Mouse (Mus musculus) cerebellum, adult 9-11 months (tissue): ENCODE results near the gene Rabep2.
A peak's percentile ranks its signal among the peaks of the same experiment; 100 is the strongest.
"Not testable (repeated sequence)": the region's sequence is repeated elsewhere in the genome, so short reads cannot be mapped to it uniquely, and the experiment has no call there.

Experiments
- DNase-seq: peaks from one replicate; pipeline ENCODE4 v3.0.0; 2022

Gene Rabep2

DNA sequence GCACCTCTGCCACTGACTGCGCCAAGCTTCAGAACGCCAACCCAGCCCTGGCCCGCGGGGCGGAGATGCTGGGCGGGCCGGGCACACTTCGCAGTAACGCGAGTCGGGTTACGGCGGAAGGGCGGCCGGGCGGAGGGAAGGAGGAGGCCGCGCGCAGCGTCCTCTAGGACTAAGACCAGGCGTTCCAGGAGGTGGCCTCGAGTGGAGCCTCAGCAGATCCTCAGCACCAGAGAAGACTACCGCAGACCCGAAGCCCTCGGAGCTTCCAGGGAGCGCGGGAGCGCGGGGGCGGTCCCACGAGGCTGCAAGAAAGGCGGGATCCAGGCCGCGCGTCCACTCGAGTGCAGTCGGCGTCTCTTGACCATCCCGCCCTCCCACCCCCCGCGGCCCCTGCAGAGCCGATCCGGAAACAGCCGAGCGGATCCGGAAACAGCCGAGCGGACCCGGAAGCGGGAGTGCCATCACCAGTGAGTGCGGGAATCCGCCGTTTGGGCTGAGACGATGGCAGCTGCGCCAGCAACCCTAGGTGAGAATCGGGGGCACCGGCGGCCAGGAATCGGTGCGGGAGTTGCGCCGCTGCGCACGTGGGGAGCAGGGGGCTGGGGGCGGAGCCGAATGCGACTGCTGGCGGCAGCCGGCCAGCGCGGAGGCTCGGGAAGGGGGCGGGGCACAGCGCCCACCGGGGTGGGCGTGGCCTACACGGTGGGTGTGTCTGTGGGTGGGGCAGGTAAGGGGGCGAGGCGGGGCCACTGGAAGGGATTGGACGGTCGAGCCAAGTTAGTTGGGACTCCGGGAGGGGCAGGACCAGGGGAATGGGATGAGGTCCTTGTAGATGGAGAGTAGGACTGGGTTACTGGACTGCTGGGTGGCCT is at the start of gene Rabep2:
Gene Rabep2 (plus strand): TSS at position 129 of the 872 bp plus-strand sequence.
- DNase-seq, result peak; percentile 95

DNA sequence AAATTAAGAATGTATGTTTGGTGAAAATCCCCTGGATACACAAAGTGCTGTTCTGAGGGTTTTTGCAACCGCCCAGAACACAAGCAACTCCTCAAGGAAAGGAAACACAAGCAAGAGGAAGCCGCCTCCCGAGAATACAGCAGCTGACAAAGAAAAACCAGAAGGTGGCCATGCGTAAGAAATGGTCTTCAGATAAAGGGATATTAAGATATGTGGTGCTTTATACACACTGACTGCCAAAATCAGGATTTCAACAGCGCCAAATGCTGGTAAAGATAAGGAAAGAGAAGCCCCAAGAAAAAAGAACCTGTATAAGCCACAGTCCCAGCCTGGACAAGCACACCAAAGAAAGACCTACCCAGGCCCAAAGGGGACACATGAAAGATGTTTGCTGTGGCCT is 45.0 kb upstream of the Rabep2 start:
- no peak for DNase-seq

DNA sequence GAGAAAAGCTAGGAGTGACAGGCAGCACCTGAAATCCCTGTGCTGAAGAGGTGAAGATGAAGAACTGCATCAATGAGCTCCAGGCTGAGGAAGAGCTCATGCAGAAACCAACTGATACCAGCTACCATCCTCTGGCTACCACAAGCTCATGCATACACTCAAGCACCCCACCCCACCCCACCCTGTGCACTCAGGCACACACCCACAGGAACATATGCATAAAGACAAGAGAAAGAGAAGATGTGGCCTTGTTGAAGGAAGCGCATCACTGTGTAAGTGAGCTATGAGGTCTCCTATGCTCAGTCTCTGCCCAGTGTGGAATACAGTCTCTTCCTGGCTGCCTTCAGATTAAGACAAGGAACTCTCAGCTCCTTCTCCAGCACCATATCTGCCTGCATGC is 40.4 kb upstream of the Rabep2 start:
- DNase-seq, result no peak

DNA sequence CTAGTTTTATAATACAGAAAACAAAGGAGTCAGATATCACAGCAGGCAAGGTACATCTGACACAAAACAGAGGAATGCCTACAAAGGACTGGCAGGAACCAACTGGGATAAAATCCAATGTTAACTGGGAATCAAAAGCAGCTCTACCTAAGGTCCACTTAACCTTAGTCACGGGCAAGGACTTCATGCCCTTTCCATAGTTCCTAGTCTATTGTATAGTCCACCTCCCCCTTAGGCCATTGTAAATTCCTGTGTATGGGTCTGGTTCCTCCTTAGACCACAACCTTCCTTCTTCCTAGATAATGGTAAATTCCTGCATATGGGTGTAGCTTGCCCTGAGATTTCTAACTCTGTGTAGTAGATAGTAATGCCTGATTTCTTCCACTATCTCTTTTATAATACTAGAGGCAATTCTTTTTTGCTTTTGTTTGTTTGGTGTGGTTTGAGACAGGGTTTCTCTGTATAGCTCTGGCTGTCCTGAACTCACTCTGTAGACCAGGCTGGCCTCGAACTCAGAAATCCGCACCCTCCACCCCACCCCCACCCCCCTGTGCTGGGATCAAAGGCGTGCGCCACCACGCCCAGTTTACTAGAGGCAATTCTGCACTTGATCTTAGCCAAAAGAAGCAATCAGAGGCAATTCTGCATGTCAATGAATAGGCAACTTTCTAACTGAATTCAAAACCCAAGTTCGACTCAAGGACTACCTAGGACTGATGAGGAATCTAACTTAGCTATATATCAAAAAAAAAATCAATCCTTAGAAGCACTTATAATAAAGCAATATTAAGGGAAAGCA is 36.3 kb upstream of the Rabep2 start:
- not testable (repeated sequence) for DNase-seq

DNA sequence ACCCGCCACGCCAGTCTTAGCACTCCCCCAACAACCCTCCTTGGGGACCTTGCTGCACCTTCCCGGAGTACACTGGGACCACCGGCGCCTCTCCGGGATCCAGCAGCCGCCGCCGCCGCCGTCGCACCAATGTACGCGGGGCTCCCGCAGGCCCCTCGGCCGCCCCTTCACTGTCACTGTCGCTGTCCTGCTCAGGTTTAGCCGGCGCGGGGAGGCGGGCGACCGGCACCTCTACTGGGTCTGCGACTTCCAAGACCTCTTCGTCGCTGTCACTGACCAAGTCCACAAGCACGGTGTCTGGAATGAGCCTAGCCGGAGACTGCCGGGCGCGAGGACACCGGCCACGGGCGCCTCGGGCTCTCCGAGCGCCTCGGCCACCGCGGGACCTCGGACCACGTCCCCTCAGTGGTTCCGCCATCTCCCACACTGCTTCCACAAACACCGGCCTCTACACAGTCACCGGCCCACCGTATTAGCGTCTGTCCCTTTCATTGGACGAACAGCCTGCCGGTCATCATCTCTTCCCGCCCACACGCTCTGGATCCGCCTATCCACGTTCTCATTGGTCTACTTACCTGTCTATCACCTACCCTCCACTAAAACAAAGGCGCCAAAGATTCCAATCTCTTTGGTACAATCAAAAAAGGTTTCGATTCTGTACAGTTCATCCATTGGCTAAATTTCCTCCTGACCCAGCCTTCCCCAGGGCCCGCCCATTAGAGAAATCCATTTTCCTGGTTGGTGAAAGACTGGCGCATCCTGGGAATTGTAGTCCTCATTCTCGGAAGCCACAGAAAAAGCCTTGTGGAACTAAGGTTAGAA is 32.0 kb upstream of the Rabep2 start, which contains the start of gene Nfatc2ip:
Gene Nfatc2ip (minus strand): TSS at position 440 of the 822 bp plus-strand sequence.
- peak; percentile 97 for DNase-seq

DNA sequence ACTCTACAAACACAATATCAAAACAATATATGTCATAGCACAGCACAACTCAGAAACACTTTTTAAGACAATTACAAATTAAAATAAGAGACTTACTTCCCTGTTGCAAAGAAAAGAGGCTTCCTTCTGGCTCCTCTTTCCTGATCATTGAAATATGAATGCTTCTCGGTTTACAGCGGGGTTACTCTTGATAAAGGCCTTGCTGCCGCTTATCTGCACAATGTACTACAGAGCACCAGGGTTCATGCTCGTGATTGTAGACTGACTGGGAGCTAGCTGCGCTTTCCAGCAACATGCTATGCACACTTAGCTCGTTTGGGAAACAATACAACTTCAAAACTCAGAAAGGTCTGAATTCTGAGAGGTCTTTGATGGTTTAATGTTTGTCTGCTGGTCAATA is 31.3 kb upstream of the Rabep2 start:
- DNase-seq, result peak; percentile 29

DNA sequence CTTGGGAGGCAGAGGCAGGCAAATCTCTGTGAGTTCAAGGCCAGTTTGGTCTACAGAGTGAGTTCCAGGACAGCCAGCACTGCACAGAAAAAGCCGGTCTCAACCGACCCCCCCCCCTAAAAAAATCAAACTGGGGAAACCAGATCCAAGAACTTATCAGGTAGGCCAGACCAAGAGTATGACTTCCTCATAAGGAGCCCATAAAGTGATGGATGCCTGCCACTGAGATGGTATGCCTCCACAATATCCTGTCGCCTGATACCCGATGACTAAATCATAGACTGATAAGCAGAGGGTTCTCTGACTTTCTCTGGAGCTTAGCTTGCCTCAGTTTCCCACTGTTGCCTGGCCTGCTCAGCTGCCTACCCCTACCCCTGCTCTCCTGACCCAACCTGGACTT is 30.7 kb upstream of the Rabep2 start:
- DNase-seq, result peak; percentile 32

DNA sequence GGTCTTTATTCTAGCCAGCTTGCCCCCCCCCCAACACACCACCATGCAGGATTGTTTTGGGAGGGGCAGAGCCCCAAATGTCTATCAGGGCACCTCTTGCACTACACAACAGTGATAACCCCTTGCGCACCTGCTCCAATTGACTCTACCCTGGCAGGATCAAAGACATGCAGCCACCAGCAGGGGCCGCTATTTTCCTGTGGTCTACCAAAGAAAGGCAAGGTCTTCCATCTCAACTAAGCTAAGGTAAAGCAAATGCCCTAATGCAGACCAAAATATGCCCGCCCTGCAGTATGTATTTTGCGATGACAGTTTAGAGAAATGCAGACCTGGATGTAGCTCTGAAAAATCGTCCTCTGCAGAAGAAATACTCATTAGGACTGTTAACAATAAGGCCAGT is 29.0 kb upstream of the Rabep2 start:
- peak; percentile 77 for DNase-seq

DNA sequence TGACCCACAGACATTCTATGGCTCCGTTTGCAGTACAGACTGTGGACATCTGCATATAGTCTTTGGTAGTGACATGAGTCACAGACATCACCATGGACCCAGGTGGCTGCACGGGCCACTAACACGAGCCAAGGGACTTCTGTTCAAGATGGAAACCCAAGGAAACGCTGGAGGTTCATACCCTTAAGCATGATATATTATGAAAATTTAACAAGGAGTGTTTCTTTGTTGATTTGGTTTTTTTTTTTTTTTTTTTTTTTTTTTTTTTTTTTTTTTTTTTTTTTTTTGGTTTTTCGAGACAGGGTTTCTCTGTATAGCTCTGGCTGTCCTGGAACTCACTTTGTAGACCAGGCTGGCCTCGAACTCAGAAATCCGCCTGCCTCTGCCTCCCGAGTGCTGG is 26.0 kb upstream of the Rabep2 start:
- DNase-seq, result not testable (repeated sequence)

DNA sequence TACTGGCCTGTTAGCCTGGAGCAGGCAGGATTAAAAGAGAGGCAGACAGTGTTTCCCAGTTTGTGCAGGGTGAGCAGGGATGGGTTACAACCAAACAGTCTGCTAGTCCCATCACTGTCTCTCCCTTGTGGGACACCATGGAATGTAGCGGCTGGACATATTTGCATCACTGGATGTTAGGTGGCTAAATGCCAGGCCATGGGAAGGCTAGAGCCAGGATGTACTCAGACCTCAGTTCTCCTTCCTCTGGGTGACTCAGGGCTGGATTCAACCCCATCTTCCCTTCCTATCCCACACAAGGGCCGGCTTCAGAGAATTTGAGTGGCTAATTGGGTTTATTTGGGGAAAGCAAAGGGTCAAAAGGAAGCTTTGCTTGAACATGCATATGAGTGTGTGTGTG is 19.9 kb upstream of the Rabep2 start:
- DNase-seq, result no peak

DNA sequence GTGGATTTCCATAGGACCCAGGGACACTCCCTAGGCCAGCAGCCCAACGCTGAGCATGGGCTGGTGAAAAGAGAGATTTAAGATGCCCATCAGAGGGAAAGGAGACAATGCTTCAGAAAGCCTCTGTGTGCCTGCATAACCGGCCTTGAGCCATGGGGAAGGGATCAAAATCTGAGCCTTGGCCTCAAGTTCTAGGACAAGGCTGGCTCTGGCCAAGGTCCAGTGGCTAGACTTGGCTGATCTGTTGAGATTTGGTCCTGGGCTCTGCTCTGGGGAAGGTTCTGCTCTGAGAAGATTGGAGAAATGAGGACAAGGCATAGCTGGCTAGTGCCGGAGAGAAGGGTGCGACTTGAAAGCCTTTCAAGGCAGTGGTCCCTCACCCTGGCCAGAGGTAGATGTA is 17.5 kb upstream of the Rabep2 start:
- no peak for DNase-seq

DNA sequence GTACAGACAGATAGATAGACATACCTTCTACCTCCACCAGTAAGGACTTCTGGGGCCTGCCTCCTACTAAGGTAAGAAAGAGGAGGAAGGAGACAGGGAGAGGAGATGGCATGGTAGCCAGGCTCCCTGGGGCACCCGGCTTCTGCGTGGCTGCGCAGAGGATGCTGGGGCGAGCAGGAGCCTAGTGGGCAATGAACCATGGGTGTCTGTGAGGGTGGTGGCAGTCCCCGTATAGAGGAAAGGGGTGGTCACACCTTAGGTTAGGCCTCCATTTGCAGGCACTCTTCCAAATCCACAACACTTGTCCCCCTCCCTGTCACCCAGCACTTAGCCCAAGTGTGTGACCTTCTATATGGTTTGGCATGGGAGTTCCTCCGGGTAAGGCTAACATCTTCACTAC is 13.8 kb upstream of the Rabep2 start, which contains the start of gene Cd19:
Gene Cd19 (minus strand): TSS at position 165 of the 400 bp plus-strand sequence.
- no peak for DNase-seq

DNA sequence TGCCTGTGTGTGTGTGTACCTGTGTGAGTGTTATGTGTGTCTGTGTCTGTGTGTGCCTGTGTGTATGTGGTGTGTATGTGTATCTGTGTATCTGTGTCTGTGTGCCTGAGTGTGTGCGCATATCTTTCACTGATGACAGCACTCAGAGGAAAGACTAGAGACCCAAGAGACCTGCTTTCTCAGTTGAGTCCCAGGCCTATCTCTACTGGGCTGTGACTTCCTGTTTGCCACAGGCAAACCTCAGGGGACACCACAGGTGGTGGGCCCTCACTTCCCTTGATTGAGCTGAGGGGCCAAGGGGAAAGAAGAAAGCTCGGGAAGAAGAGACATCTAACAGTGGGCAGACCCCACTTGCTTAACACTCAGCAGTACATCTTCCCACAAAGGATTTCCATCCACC is 11.9 kb upstream of the Rabep2 start:
- no peak for DNase-seq

DNA sequence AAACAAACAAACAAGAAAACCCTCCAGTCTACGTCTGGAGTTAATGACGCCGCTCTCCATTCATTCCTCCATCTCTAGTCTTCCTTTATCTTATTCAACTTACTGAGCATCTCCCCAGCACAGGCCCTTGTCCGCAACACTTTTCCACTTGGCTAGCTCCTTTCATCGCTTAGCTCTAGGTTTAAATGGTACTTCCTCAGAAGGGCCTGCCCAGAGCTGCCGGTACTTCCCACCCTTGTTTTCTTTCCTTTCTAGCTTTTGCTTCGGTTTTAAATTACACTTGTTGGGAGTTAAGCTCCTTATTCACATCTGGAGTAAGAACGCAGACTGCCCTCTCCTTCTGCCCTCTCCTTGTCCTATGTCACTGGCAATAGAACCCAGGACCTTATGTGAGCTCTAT is 11.5 kb upstream of the Rabep2 start:
- no peak for DNase-seq

DNA sequence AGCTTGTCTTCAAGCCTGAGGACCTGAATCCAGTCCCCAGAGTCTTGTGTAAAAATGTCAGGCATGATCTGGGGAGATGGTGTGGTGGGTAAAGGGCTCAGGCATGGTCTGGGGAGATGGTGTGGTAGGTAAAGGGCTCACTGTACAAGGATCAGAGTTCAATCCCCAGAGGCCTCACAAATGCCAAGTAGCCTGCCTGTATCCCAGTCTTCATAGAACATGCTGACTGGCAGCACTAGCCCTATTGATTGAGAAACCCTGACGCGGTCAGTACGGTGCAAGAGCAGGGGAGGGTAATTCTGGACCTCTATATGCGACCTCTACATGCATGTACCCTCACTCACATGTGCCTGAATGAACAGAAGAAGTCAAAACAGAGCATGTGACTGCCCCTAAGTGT is 11.0 kb upstream of the Rabep2 start:
- no peak for DNase-seq

DNA sequence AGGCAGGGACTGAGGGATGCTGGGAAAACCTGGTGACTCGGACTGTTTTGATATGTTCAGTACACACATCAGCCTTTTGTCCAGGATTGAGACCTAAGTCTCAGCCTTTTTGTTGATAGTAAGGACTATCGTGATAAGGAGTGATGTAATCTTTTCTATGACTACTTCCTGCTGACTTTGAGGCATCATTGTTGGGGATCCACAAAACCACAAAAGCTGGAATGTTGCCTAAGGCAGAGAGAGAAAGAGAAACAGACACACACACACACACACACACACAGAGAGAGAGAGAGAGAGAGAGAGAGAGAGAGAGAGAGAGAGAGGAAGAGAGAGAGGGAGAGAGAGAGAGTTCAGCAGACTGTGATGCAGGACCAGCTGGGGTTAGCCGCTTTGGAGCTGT is 10.1 kb upstream of the Rabep2 start:
- DNase-seq, result no peak

DNA sequence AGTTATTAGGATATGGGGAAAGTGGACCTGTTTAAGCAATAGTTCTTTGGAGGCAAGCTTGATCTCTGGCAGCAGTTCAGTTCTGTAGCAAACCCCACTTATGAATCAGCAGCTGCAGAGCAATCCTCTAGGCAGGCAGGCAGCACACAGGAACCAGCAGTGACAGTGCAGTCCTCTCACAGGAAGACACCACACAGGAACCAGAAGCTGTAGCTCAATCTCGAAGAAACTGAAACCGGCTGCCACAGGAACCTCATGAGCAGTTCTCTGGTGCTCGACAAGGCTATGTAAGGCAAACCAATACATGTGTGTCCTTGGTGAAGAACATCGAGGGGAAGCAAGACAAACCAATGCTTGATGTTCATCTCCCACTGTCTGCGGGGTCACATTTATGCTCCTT is 6.8 kb upstream of the Rabep2 start:
- DNase-seq, result no peak

DNA sequence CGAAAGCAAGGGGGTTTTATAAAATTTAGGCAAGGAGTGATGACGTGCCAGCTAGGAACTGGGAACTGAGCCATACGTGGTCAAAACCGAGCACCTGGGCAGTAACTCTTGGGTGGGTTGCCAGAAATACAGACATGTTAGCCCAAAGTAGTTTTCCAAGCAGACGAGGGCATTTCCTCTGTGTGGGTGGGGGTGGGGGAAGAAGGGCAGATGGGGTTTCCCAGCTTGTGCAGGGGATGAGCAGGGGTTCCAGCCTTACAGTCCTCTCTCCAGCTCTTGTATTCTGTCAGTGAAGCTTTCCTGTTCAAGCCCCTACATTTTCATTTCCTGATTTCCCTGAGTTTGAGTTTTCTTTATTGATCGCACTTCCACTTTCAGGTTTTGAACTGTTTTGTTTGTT is 4.4 kb upstream of the Rabep2 start:
- DNase-seq, result no peak

DNA sequence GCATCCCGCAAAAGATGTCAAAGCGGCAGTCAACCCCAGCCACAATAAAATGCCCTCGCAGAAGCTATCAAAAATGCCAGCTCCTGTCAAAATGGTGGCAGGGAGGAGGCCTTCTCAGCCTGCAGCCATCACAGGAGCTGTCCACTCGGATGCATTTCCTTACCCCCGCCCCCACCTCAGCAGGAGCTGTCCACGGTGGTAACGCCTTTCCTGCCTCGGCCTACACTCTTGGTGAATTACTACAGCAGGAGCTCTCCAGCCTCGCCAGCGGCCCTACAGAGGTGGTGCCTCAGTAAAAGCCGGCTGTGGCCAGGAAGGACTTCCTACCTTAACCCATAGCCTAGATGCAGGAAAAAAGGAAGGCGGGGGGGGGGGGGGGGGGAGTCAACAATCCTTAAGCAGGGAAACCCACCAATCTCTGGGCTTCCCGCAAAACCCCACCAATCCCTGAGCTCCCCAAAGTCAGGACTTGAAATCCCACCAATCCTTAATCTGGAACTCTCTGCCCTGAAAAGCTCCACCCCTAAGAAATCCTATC is 1.2 kb upstream of the Rabep2 start:
- DNase-seq, result peak; percentile 33

DNA sequence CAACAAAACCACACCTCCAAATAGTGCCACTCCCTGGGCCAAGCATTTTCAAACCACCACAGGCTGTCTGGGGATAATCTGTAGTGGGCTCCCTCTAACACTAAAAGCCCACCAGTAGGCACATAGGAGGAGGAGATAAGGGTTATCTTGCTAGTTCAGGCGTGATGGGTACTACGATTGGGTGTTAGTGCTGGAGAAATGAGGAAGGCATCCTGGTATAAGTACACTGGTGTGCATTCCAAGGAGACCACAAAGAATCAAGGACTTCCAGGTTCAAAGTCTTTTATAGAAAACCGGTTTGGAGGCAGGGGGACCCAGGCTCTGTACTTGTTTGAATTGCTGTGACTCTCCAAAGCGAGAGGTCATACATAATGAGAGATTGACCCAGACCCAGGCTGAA is 405 bp upstream of the Rabep2 start:
- DNase-seq, result peak; percentile 30

DNA sequence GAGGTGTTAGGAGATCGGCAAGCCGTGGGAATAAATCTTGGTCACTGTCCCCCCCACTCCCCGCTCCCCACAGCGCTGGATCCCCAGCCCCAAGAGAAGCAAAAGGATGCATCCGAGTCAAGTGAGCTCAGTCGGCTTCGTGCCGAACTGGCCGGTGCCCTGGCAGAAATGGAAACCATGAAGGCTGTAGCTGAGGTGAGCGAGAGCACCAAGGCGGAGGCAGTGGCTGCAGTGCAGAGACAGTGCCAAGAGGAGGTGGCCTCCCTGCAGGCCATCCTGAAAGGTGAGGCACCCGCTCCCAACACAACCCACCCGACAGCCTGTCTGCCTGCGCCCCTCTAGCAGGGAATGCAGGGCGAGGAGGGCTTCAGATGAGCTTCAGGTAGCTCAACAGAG is 942 bp downstream of the Rabep2 start:
- DNase-seq, result no peak

DNA sequence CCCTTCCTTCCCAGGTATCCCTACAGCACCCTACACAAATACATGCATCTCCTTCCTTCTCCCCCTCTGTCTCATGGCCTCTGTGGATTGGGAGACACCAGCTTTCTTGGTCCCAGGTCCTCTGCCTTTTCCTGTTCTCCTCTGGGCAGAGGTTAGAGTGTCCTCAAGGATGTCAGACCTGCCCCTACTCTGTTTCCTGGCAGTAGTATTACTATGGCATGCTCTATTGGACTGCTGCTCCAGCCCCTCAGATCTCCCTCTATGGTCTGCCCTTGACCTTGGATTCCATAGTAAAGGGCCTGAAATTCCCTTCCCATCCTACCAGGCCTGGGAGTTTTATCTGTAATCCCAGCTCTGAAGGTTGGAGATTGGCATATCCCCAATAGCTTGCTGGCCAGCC is 1.6 kb downstream of the Rabep2 start:
- DNase-seq, result peak; percentile 21

DNA sequence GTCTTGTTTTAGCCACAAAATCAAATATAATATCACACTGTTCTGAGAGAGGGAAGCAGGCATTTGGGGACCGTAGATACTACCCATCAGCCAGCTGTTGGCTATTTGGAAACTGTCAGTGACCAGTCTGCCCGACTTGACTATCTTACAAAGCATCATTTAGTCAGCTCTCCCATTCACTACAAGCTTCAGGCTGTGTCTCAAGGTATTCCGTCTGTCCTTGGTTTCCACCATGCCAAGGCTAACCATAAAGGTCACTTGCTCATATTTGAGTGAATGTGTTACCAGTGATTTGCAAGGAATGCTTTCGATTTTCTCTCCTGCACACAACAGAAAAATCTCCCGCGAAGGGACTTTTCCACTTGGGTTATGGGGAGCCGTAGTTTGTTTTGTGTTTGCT is 6.2 kb downstream of the Rabep2 start:
- no peak for DNase-seq
